Mouse (Mus musculus) hindbrain, embryonic 13.5 days (tissue): ENCODE results near the gene Neurl1b. TPM values are rescaled to one million over a fixed set of nuclear protein-coding genes. Genes with fewer than 3 reads are reported as not detected.

Source experiments
- ATAC-seq: fragments of 200-750 bp; cut with Nextera tagmentation; 2 replicates; pipeline ENCODE4 v1.8.0; 2017; ENCODE audit warnings: moderate TSS enrichment; ENCODE audit not compliant: low FRiP score
- H3K27ac ChIP-seq: fragments of 300-500 bp; sonication (generic); 2 replicates; pipeline ENCODE4 v1.5.1; 2015; ENCODE audit warnings: inconsistent platforms, mild to moderate bottlenecking, moderate library complexity
- H3K27me3 ChIP-seq: fragments of 300-500 bp; sonication (generic); 2 replicates; pipeline ENCODE4 v1.6.1; 2015; ENCODE audit warnings: mild to moderate bottlenecking, inconsistent platforms
- H3K36me3 ChIP-seq: fragments of 300-500 bp; sonication (generic); 2 replicates; pipeline ENCODE4 v1.6.1; 2015; ENCODE audit warnings: mild to moderate bottlenecking, inconsistent platforms
- H3K4me1 ChIP-seq: fragments of 300-500 bp; sonication (generic); replicated peaks from 2 replicates; pipeline ENCODE4 v1.6.1; 2015; ENCODE audit warnings: inconsistent platforms
- H3K4me2 ChIP-seq: fragments of 300-500 bp; sonication (generic); 2 replicates; pipeline ENCODE4 v1.6.1; 2015; ENCODE audit warnings: inconsistent platforms, mild to moderate bottlenecking, moderate library complexity
- H3K4me3 ChIP-seq: fragments of 300-500 bp; sonication (generic); 2 replicates; pipeline ENCODE4 v1.5.1; 2015; ENCODE audit warnings: mild to moderate bottlenecking, inconsistent platforms
- H3K9ac ChIP-seq: fragments of 300-500 bp; sonication (generic); 2 replicates; pipeline ENCODE4 v1.6.1; 2015; ENCODE audit warnings: mild to moderate bottlenecking, inconsistent platforms
- H3K9me3 ChIP-seq: fragments of 300-500 bp; sonication (generic); 2 replicates; pipeline ENCODE4 v1.6.1; 2016; ENCODE audit warnings: inconsistent platforms
- WGBS: fragments of 180-500 bp; shearing (Covaris S2); methylation state at CpG from one replicate; pipeline ENCODE4 v1.1.7; 2015; 5-methylcytosine and 5-hydroxymethylcytosine counted together
- polyA plus RNA-seq: library from polyadenylated mRNA; unstranded; fragments of >200 nt; fragmentation: Nextera tagmentation; extraction: Ambion mirVana; gene quantifications from 2 replicates; pipeline ENCODE4 v1.2.1, GENCODE M21; 2015

The Neurl1b gene
- polyA plus RNA-seq, 1 experiment from 2014 or later = 0.78 TPM

DNA sequence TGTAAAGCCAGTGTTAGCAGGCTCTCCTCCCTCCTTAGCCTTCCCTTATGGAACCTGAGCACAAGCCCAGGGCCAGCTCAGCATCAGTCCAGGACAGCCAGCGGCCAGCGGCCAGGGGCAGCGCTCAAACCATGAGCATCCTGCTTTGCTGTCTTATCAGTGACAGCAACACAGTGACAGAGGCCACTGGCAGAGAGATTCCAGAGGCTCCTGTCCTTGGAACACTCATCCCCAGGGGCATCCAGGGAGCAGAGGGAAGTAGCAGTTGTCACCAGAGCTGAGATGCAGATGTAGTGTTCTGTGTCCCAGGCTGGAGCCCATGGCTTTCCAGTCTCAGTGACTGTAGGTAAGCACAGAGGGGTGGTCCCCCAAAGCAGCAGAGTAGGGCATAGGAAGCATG, 32.5 kb upstream of the Neurl1b start:
- H3K27ac ChIP-seq = no peak overlapping the region
- no peak overlapping the region for H3K4me2 ChIP-seq
- no peaks in the 10 kb centered on the region for H3K9me3 ChIP-seq
- H3K27me3 ChIP-seq = 0 out of 2 replicates have a peak, but pooled peaks cover 2% of the 10 kb centered on the region
- H3K4me1 ChIP-seq = peaks cover 25% of the 10 kb centered on the region
- ATAC-seq = no peak
- no peaks in the 10 kb centered on the region for H3K36me3 ChIP-seq
- no peak overlapping the region for H3K4me3 ChIP-seq
- H3K9ac ChIP-seq = no peak overlapping the region
- WGBS = 83% methylated on average over 3 of the region's 3 CpGs

DNA sequence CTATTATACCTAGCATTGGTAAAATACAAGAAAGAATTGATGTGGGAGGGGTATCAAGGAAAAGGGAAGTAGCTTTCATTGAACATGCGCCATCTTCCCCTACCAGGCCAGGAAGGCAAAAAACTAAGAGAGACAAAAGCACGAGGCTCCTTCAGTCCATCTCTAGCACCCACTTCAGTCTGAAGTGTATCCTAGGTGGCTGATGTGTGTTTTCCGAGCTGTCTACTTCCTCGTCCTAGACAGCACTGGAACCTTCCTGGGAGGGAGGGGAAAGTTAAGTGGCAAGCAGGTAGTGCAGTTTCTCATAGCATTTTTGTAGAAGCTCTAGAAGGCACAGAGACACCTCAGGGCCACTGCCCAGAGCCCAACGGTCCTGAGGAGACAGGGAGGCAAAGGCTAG, 31.9 kb upstream of the Neurl1b start:
- H3K9ac ChIP-seq = no peak overlapping the region
- no peak overlapping the region for H3K27ac ChIP-seq
- H3K4me3 ChIP-seq = no peak overlapping the region
- no peaks in the 10 kb centered on the region for H3K36me3 ChIP-seq
- 0 out of 2 replicates have a peak, but pooled peaks cover 2% of the 10 kb centered on the region for H3K27me3 ChIP-seq
- WGBS = 84% methylated on average over 5 of the region's 5 CpGs
- ATAC-seq = no peak
- no peak overlapping the region for H3K4me2 ChIP-seq
- no peaks in the 10 kb centered on the region for H3K9me3 ChIP-seq
- H3K4me1 ChIP-seq = peaks cover 25% of the 10 kb centered on the region

DNA sequence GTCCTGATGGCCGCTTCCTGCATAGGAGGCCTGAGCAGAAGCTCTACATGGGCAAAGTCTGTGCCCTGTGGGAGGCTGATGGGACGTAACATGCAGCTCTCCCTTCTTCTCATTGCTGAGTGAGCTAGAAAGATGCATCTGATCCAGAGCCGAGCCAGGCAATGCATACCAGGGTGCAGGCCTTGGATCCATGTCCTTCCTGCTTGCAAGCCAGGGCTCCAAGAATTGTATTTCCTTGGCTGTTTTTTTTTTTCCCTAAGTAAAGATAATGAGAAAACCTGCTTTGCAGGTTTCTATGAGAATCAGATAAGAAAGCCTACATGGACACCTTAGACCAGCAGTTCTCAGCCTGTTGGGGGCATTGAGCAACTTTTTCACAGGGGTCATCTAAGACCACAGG, 30.5 kb upstream of the Neurl1b start:
- Histone ChIP-seq H3K9me3 (no peaks in the 10 kb centered on the region), H3K9ac (no peak overlapping the region), H3K36me3 (no peaks in the 10 kb centered on the region), H3K4me2 (no peak overlapping the region), H3K4me1 (peaks cover 25% of the 10 kb centered on the region), H3K27ac (no peak overlapping the region), H3K4me3 (no peak overlapping the region), H3K27me3 (0 out of 2 replicates have a peak, but pooled peaks cover 2% of the 10 kb centered on the region)
- 95% methylated on average over 3 of the region's 3 CpGs for WGBS
- ATAC-seq = no peak

- no peak overlapping the region for H3K27ac ChIP-seq
- no peak overlapping the region for H3K9ac ChIP-seq
- H3K4me1 ChIP-seq = peaks cover 20% of the 10 kb centered on the region
- no peaks in the 10 kb centered on the region for H3K36me3 ChIP-seq
- ATAC-seq = no peak
- 0 out of 2 replicates have a peak, but pooled peaks cover 2% of the 10 kb centered on the region for H3K27me3 ChIP-seq
- no peak overlapping the region for H3K4me3 ChIP-seq
- H3K4me2 ChIP-seq = no peak overlapping the region
- WGBS = 89% methylated on average over 11 of the region's 11 CpGs
- H3K9me3 ChIP-seq = no peaks in the 10 kb centered on the region
Observed at GRCm38 (mm10) chr17:26385252-26386130, 29.1 kb upstream of the Neurl1b start.

DNA sequence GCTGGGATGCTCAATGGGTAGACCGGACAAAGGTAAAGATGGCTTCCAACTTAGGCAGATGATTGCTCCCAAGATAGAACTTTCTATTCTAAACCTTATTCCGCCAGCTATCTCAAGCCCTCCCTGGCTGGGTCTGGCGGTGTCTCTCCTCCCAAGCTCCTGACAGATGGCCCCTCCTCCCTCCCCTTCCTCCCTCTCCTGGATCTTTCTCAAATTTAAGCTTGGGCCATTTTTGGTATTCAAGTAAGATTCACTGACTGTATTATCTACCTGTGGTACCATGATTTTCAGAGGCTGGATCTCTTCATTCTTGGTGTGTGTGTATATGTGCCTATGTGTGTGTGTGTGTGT, 28.5 kb upstream of the Neurl1b start:
- Histone ChIP-seq H3K9ac (no peak overlapping the region), H3K27ac (no peak overlapping the region), H3K4me3 (no peak overlapping the region), H3K4me2 (no peak overlapping the region), H3K27me3 (0 out of 2 replicates have a peak, but pooled peaks cover 2% of the 10 kb centered on the region), H3K4me1 (peaks cover 19% of the 10 kb centered on the region), H3K9me3 (no peaks in the 10 kb centered on the region), H3K36me3 (no peaks in the 10 kb centered on the region)
- ATAC-seq = no peak
- 88% methylated on average over 3 of the region's 3 CpGs for WGBS

GRCm38 (mm10) chr17:26388106-26388505, 26.5 kb upstream of the Neurl1b start:
- no peaks in the 10 kb centered on the region for H3K36me3 ChIP-seq
- 0 out of 2 replicates have a peak, but pooled peaks cover 6% of the 10 kb centered on the region for H3K4me1 ChIP-seq
- 0 out of 2 replicates have a peak, but pooled peaks cover 2% of the 10 kb centered on the region for H3K27me3 ChIP-seq
- no peak overlapping the region for H3K4me2 ChIP-seq
- no peak overlapping the region for H3K4me3 ChIP-seq
- WGBS = 70% methylated on average over 3 of the region's 3 CpGs
- no peaks in the 10 kb centered on the region for H3K9me3 ChIP-seq
- ATAC-seq = no peak
- no peak overlapping the region for H3K9ac ChIP-seq
- no peak overlapping the region for H3K27ac ChIP-seq

GRCm38 (mm10) chr17:26389241-26389640, 25.4 kb upstream of the Neurl1b start:
- ATAC-seq = no peak
- Histone ChIP-seq H3K27me3 (0 out of 2 replicates have a peak, but pooled peaks cover 2% of the 10 kb centered on the region), H3K4me1 (0 out of 2 replicates have a peak, but pooled peaks cover 6% of the 10 kb centered on the region), H3K27ac (no peak overlapping the region), H3K36me3 (no peaks in the 10 kb centered on the region), H3K4me3 (no peak overlapping the region), H3K9ac (no peak overlapping the region), H3K9me3 (no peaks in the 10 kb centered on the region), H3K4me2 (no peak overlapping the region)
- WGBS = 89% methylated on average over 9 of the region's 9 CpGs

- H3K4me2 ChIP-seq = no peak overlapping the region
- no peak overlapping the region for H3K9ac ChIP-seq
- 0 out of 2 replicates have a peak, but pooled peaks cover 2% of the 10 kb centered on the region for H3K27me3 ChIP-seq
- no peak overlapping the region for H3K27ac ChIP-seq
- WGBS = 69% methylated on average over 5 of the region's 5 CpGs
- no peak for ATAC-seq
- H3K36me3 ChIP-seq = no peaks in the 10 kb centered on the region
- no peaks in the 10 kb centered on the region for H3K9me3 ChIP-seq
- H3K4me1 ChIP-seq = 0 out of 2 replicates have a peak, but pooled peaks cover 6% of the 10 kb centered on the region
- H3K4me3 ChIP-seq = no peak overlapping the region
Observed at GRCm38 (mm10) chr17:26390666-26391065, 24.0 kb upstream of the Neurl1b start.

DNA sequence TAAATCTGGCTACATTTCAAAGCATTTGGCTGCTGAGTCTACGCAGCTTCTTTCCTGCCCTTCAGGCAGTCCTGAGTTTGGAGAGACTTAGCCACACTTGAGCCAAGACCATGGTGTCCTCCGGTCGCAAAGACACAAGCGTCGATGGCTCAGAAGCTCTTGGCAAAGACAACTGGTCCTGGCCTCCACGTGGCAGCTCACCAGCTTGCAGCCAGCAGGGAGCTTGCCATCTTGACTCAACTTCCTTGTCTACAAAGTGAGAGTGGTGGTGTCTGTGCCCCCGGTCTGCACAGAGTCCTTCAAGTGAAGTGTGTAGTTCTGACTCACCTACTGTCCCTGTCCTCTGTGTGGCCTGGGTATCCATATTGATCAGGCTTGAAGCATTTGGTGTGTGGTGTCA, 22.3 kb upstream of the Neurl1b start:
- ATAC-seq = no peak
- no peak overlapping the region for H3K4me3 ChIP-seq
- no peak overlapping the region for H3K27ac ChIP-seq
- H3K27me3 ChIP-seq = no peaks in the 10 kb centered on the region
- 0 out of 2 replicates have a peak, but pooled peaks cover 6% of the 10 kb centered on the region for H3K4me1 ChIP-seq
- 87% methylated on average over 7 of the region's 7 CpGs for WGBS
- no peak overlapping the region for H3K9ac ChIP-seq
- no peaks in the 10 kb centered on the region for H3K9me3 ChIP-seq
- H3K36me3 ChIP-seq = no peaks in the 10 kb centered on the region
- H3K4me2 ChIP-seq = no peak overlapping the region

DNA sequence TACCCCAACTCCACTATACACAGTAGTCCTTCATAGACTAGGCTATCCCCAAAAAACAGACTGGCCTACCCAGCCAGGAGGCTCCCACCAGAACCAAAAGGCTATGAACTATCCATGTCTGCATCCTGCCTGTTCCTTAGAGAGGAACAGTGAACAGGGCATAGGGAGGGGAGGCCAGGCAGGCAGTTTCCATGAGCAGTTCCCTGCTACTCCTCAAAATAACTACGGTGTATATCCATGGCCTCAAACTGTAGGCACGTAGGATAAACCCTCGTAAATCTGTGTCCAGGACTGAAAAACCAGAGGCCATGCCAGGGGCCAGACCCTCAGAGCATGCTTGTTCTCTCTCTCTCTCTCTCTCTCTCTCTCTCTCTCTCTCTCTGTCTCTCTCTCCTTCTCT, 17.9 kb upstream of the Neurl1b start:
- H3K4me2 ChIP-seq = no peak overlapping the region
- H3K27me3 ChIP-seq = no peaks in the 10 kb centered on the region
- ATAC-seq = no peak
- no peaks in the 10 kb centered on the region for H3K4me1 ChIP-seq
- H3K9ac ChIP-seq = no peak overlapping the region
- no peak overlapping the region for H3K27ac ChIP-seq
- WGBS = 87% methylated on average over 3 of the region's 3 CpGs
- no peaks in the 10 kb centered on the region for H3K36me3 ChIP-seq
- no peak overlapping the region for H3K4me3 ChIP-seq
- H3K9me3 ChIP-seq = no peaks in the 10 kb centered on the region

DNA sequence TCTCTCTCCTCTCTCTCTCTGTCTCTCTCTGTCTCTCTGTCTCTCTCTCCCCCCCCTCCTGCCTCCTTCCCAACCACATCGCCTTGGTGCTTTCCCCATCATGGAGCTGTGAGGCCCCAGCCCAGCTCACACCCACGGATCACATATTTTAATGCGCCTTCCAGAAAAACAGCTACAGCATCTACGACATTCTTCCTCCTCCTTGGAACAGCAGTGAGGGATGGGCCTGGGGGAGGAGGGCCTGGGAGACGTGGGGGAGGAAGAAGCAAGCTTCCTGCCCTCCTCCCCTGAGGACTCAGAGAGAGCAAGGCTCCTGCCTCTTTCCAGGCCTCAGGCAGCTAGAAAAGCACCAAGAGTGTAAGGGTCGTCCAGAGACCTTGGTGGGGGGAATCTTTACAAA, 17.3 kb upstream of the Neurl1b start:
- WGBS = 59% methylated on average over 6 of the region's 6 CpGs
- Histone ChIP-seq H3K36me3 (no peaks in the 10 kb centered on the region), H3K4me3 (no peak overlapping the region), H3K9me3 (no peaks in the 10 kb centered on the region), H3K4me2 (no peak overlapping the region), H3K9ac (no peak overlapping the region), H3K4me1 (no peaks in the 10 kb centered on the region), H3K27me3 (no peaks in the 10 kb centered on the region), H3K27ac (no peak overlapping the region)
- ATAC-seq = no peak

DNA sequence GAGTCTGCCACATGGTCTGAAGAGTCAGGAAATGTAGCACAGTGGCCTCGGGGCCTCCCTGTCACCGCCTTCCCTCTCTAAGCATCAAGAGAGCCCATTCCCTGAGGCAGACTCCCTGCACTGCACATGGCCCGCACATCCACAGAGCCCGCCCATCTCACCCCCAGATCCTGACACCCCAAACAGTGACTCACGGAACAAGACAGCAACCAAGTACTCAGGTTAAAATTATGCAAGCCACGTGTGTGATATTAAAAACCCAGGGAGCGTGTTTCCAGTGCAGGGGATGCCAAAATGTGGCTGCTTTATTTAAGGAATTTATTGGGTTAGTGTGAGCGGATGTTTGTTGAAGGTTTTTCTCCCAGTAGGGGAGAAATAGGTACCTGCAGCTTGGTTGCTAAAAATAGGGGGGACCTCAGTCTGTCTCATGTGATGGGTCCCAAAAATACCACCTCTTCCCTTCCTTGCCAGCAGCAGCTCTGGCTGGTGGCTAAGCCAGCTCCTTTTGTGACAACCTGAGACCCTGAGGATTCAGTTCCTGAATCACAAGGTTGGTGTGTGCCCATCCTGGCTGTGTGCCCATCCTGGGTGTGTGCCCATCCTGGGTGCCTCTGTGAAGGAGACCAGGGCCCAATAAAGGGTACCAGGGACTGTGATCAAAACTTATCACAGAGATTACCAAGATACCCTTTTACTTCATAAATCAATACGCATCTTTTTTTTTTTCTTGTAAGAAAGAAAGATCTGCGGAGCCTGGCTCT, 9.1 kb upstream of the Neurl1b start:
- Histone ChIP-seq H3K27me3 (0 out of 2 replicates have a peak, but pooled peaks cover 5% of the 10 kb centered on the region), H3K4me3 (no peak overlapping the region)
- 81% methylated on average over 10 of the region's 10 CpGs for WGBS

More for the DNA sequence above, 9.1 kb upstream of the Neurl1b start:
- H3K36me3 ChIP-seq = no peaks in the 10 kb centered on the region
- no peaks in the 10 kb centered on the region for H3K4me1 ChIP-seq
- no peak for ATAC-seq
- no peak overlapping the region for H3K4me2 ChIP-seq
- H3K9me3 ChIP-seq = no peaks in the 10 kb centered on the region
- no peak overlapping the region for H3K27ac ChIP-seq
- no peak overlapping the region for H3K9ac ChIP-seq
